Mouse (Mus musculus): ENCODE measurements around the gene Cadm1.

The Cadm1 gene

GRCm38 (mm10) chr9:47610316-47610715, 80.3 kb downstream of the Cadm1 start:
- DNase-seq: no peak

GRCm38 (mm10) chr9:47612894-47613412, 83.0 kb downstream of the Cadm1 start:
- no peak for DNase-seq

- DNase-seq: no peak
These were observed 85.1 kb downstream of the Cadm1 start for GRCm38 (mm10) chr9:47615049-47615448.

GRCm38 (mm10) chr9:47616391-47616790, 86.4 kb downstream of the Cadm1 start:
- DNase-seq: no peak

GRCm38 (mm10) chr9:47619501-47620029, 89.6 kb downstream of the Cadm1 start:
- no peak for DNase-seq

- no peak for DNase-seq
These were observed 93.8 kb downstream of the Cadm1 start for GRCm38 (mm10) chr9:47623447-47624445.

GRCm38 (mm10) chr9:47624565-47625520, 94.9 kb downstream of the Cadm1 start:
- DNase-seq: no peak

- no peak for DNase-seq
These were observed 95.7 kb downstream of the Cadm1 start for GRCm38 (mm10) chr9:47625621-47626210.

- no peak for DNase-seq
These were observed 98.0 kb downstream of the Cadm1 start for GRCm38 (mm10) chr9:47627966-47628365.

GRCm38 (mm10) chr9:47628550-47628949, 98.6 kb downstream of the Cadm1 start:
- DNase-seq: no peak

GRCm38 (mm10) chr9:47634695-47635094, 104.7 kb downstream of the Cadm1 start:
- DNase-seq: no peak

GRCm38 (mm10) chr9:47642663-47643062, 112.7 kb downstream of the Cadm1 start:
- DNase-seq: no peak

GRCm38 (mm10) chr9:47645056-47645455, 115.1 kb downstream of the Cadm1 start:
- DNase-seq: no peak

- DNase-seq: no peak
These were observed 121.5 kb downstream of the Cadm1 start for GRCm38 (mm10) chr9:47651431-47651830.

GRCm38 (mm10) chr9:47652203-47652602, 122.2 kb downstream of the Cadm1 start:
- no peak for DNase-seq

GRCm38 (mm10) chr9:47652936-47653335, 123.0 kb downstream of the Cadm1 start:
- no peak for DNase-seq

GRCm38 (mm10) chr9:47659366-47660090, 129.6 kb downstream of the Cadm1 start:
- no peak for DNase-seq

- no peak for DNase-seq
These were observed 131.6 kb downstream of the Cadm1 start for GRCm38 (mm10) chr9:47661611-47662010.

- no peak for DNase-seq
These were observed 139.2 kb downstream of the Cadm1 start for GRCm38 (mm10) chr9:47669206-47669605.

GRCm38 (mm10) chr9:47671617-47672016, 141.6 kb downstream of the Cadm1 start:
- no peak for DNase-seq

Measured in kidney, adult 18-20 months (tissue).